Mouse (Mus musculus): ENCODE measurements around the gene Sgip1.

Sgip1 gene

DNA sequence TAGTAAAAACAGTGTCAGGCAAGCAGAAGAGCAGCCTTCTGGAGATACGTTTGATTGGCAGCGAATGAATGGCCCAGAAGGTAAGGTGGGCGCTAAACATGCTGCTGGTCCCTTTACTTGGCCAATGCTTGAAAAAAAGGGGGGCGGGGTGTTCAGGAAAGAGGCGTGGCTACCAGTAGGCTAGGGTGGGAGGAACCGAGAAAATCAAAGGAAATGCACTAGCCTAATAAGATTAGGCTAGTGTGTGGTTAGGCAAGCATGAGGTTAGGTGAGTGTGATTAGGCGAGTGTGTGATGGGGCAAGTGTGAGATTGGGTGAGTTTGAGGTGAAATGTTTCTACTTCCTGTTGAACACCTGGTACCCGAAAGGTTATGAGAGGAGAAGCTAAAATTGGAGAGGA is at the start of gene Sgip1:
TSS of gene Sgip1 (plus strand) at position 11 of the 400 bp plus-strand sequence.
- DNase-seq (ENCODE audit: low spot score in 2 of 2), result no peak

DNA sequence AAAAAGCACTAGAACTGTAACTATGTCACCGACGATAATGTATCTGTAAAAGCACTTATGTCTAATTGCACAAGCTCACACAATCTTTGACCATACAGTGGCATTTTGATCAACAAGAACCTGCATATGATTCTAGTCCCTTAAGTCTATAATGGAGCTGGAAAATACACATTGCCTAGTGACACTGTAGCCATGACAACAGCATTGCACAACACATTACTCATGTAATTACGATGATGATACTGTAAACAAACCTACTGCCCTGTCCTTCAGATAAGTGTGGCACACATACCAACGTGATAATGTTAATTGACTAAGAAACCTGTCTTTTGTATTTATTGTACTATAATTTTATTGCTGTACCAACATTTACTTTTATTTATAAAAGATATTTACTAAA is 49.7 kb upstream of the Sgip1 start:
- DNase-seq (ENCODE audit: low spot score in 2 of 2), result no peak

DNA sequence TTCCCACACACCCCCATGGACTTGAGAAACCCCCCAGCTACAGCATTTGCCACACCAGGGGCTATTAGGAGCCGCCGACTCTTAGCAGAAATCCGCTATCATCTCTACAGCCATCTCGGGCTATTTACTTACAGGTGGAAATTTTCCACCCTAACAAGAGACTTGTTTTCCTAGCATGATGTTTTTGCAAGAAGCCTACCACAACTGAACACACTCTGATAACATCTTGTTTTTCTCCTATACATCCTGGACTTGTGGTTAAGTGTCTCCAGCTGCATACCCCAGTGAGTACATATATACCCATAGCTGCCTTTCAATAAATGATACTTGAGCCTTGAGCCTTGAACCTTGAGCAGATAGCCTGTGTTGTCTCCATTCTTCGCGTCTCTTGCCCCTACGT is 43.1 kb upstream of the Sgip1 start:
- DNase-seq (ENCODE audit: low spot score in 2 of 2), result no peak

DNA sequence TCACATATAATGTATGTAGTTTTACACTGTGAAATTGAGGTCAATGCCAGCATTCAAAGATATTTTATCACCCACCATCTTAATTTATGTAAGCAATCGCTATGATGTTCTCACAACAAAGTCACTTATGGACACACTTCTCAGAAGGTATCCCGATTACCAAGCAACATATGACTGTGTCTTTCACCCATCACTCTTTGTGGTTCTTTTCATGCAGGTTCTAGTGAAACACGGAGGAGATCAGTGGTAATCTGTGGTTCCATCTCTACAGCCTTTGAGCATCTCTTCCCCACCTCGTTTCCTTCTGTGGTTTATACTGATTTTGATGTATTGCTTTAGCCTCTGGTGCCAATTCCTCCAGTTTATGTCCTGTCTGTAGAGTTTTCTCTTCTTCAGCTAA is 29.4 kb upstream of the Sgip1 start:
- no peak for DNase-seq (ENCODE audit: low spot score in 2 of 2)

DNA sequence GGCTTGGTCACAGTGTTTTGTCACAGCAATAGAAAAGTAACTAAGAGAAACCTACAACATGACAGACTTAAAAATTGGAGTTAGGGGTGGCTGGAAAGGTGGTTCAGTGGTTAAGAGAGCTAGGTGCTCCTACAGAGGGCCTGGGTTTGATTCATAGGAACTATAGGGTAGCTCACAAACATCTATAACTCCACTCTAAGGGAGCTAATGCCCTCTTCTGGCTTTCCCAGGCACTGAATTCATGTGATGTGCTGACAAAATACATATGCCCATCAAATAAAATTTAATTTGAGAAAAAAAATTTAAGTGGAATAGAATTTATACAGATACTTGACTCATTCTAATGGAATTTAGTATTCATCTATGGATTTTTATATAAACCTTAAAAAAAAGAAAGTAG is 25.6 kb upstream of the Sgip1 start:
- no peak for DNase-seq (ENCODE audit: low spot score in 2 of 2)

DNA sequence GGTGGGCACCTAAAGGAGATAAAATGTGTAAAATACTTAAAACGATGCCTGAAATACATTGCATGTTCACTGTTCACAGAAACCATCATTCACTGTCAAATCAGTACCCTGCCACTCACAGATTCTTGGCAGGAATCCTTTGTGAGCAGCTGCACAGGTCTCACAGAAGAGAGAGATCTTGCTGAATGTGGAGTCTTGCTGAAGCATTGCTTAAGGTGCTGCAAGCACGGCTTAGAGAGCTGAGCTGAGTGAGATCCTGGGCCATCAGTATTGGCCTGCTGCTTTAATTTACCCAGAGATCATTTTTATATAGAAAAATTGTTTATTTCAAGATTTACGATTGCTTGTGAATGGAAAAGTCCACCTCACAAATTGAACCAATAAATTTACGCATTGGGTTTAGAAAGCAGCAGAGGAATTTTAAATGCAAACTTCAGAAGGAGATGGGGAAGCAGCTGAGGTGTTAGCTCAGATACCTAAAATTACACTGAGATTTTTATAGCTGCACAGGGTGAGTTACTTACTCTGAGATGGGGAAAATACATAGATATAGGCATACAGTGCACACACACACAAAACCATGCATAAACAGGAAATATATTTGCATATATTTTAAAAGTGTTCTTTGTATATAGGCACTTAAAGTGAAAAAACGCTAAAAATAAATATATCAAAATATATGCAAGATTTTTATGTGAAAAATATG is 23.8 kb upstream of the Sgip1 start:
- DNase-seq (ENCODE audit: low spot score in 2 of 2), result no peak

DNA sequence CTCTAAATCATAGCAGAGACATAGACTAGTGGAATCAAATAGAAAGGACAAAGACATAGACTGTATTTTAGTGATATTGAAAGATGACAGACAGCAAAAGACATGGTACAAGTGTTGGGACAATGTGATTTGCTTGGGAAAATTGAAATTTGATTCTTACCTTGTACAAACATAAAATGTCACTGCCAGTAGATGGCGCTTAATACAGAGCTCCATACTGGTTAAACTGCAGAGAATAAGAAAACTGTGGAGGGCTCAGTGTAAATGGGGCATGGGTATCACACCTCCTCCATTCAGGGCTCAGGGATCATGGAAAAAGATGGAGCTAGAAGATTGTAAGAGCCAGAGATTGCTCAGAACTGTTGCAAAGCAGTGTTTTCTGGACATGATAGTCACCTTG is 21.6 kb upstream of the Sgip1 start:
- no peak for DNase-seq (ENCODE audit: low spot score in 2 of 2)

DNA sequence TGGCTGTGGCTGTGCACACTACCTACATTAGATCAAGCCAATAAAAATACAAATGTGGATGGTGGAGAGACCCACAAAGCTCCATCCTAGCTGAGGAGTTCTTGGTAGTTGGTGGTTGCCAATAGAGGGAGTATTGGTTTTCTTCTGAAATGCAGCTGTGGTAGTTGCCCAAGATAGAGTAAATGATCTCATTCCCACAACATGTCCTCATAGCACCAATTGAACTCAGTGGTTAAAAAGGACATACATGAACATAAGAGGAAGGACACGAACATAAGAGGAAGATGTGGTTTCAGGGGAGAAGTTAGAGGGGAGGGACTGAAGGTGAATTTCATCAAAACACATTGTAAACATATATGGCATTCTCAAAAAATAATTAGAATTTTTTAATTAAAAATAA is 21.1 kb upstream of the Sgip1 start:
- DNase-seq (ENCODE audit: low spot score in 2 of 2), result no peak

DNA sequence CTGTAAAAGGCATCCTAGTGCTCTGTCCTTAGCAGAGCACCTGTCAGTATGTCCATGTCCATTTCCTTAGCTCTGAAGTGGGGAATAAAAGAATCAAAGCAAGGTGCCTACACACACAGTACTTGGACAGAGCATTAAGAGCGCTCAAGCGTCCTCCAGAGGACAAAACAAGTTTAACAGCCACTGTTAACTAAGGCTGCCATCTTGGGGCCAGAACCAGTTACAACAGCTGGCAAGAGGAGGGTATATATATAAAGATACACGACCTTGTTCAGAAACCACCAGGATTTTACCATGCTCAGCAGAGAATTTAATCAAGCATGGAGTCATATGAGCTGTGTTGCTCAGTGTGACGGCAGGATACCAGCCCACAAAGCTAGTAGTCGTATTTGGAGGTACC is 16.7 kb upstream of the Sgip1 start:
- no peak for DNase-seq (ENCODE audit: low spot score in 2 of 2)

DNA sequence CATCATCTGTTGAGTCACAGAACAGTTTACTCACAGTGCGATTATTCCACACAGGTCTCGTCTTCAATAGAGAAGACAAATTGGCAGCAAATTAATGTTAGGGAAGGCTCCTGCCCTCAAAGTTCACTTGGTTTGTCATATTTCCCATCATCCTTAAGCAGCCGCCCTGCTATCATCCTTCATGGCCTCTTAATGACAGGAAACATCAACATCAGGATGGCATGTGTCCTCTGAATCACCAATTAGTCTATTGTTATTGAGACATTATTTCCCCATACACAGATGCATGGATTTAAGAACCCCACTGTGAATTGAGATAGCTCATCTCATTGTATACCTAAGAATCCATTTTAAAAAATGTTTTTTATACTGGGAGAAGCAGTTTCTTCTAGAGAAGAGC is 10.1 kb upstream of the Sgip1 start:
- DNase-seq (ENCODE audit: low spot score in 2 of 2), result no peak

DNA sequence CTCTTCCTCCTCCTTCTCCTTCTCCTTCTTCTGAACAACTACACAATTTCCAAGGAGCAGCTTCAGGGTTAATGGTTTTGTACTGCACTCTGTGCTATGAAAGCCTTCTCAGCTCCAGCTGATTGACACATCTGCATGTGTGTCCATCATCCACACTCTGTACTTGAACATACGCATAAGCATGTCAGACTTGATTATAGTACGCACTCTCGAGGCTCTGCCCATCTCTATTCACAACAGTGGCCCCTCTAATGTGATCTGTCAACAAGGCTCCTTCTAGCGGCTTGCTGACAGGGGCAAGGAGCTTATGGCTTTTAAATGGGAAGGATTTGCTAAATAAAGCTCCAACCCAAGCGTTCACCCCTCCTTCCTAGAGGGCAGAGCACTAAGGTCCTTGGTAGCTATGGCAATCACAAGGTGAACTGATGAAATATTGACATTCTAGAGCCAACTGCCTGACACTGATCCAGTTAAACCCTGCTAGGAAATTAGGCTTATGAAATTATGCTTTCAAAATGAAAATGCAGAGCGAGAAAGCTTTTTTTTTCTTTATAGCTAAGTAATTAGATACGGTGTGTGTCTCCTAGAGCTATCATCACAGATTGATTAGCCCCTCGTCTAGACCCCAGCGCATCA is 7.0 kb upstream of the Sgip1 start:
- DNase-seq (ENCODE audit: low spot score in 2 of 2), result no peak

DNA sequence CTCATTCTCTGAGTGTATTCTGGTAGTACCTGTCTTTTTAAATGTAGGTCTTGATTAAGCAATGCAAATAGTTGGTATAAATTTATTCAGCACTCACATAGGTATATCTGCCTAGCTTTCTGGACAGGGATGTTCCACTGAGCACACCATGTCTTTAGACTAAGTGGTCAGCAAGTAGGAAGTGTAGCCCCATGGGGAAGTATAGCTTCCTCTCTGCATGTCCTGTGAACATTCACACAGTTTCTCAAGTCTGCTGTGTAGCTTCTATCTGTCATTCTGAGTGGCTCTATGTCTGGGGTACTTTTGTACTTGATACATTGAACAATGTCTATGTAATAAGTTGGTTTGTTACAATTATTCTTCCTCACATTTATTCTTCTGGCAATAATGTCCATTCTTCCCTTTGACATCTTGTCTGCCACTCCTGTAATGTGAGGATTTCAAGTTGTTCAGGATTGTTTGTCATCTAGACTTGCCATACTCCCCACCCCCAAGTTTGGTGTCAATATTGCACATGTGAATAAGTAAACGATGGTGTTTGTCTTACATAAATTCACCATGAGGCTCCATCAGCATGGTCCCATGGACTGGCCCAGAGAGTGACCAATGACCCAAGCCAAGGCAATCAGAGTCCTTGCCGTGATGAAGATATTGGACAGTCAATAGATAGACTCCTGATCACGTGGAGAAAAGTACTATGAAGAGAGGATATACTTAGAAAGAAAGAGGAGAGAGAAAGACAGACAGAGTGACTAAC is 12.4 kb downstream of the Sgip1 start:
- DNase-seq (ENCODE audit: low spot score in 2 of 2), result no peak

DNA sequence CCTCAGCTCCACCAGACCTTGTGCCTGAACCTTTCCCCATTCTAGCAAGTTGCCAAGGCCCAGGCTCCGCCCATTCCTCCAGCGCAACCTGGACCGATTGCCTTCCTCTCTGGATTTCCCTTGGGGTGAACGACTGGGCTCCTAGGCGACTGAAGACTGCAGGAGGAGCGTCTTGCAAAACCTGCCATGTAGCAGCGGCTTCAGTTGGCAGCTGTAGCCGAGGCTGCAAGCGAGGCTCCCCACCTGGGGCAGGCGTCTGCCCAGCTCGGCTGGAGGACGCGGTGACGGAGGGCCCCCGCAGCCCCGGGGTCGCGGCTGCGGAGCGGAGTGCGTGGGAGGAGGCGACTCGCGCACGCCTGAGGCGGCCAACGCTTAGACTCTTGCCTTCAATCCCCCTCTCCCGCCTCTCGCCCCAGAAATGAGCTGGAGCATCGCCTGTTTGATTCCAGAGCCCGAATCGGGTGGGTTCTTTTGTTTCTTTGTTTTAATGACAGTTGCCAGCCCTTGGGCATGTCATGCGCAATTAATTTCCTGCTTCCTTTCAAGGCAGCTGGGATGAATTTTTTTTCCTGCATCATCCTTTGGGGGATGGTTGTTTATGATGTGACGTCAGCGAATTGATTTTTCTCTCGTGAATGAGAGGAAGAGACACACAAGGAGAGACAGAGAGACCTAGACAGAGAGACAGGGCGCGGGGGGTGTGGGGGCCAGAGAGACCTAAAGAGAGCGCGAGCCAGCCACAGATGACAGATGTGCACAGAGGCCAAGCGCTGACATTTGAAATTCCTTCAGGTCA is 18.2 kb downstream of the Sgip1 start:
- no peak for DNase-seq (ENCODE audit: low spot score in 2 of 2)

DNA sequence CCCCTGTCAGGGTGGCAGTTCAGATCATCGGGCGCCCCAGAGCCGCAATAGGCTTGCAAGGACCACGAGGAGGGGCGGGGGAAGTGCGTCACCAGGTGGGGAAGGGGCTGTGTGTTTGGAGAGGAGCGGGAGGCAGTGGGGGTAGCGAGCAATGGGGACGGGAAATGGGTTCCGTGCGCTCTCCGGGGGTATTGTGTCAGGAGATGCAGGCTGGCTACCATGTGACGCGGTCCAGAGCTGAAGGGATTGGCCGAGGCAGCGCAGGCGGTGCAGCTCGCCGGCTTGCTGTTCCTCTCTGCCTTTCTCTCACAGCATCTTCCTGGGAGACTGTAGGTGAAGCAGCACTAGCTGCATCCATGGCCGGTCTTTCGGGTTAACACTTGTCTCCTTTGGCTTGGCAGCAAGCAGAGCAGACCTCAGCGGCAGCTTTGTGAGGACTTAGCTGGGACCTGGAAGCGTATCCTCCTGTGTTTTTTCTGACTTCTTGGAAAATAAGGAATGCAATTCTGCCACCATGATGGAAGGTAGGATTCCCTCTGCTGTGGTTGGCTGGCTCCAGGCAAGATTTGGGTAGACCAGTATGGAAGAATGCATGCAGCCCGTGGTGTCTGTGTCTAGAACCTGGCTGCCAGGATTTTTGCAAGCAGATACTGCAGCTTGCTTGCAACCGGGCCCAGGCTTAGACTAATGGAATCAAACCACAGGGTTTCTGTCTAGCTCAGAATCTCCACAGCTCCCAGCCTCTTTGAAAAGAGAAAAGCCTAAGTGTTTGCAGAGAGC is 19.1 kb downstream of the Sgip1 start:
- no peak for DNase-seq (ENCODE audit: low spot score in 2 of 2)

DNA sequence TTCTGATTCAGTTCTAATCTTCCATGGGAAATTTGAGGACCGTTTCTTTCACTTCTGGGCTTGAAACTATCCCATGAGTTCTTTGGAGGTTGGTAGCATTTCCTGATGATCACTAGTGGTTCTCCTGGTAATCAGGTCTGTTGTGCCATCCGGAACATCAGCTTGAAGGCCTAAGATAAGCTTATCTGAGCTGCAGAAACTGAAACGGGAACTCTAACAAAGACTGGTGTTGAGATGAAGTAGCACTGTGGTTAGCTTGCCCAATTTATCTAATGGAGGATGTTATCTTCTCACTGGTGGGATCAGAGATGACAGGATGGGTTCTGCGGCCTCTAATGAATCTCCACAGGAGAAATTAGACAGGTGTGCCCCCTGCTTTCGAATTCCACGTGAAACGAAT is 21.0 kb downstream of the Sgip1 start:
- no peak for DNase-seq (ENCODE audit: low spot score in 2 of 2)

DNA sequence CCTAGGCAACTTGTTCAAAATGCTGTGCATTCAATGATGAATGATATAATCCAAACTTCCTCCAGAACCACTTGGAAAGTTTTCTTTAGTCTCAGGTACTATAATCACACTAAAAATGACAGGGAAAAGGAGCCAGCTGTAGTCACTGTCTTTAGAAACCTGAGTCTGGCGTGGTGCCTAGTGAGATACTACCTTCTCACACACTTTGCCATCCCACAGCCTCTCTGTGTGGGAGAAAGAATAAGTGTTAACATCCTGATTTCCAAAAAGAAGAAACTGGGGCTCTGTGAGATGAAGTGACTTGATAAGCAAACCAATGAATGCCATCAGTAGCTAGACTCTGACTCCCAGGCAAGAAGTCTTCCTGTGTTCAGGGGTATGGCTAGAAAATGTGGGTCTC is 28.0 kb downstream of the Sgip1 start:
- no peak for DNase-seq (ENCODE audit: low spot score in 2 of 2)

DNA sequence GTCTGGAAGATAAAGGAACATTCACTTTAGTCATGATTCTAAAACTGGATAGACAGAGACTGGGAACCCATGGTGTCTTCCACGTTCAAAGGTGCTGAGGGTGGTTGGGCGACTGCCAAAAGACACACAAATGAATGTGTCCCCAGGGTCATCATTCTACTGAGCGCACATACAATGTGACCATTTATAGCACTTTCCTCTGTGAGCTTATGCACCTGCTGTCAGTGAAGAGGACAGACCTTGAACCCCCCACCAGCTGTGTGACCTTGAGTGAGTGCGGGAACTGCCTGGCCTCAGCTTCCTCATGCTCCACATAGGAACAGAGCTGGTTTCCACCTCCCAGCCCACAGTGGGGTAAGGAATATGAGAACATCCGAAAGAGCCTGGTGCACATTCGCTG is 28.8 kb downstream of the Sgip1 start:
- DNase-seq (ENCODE audit: low spot score in 2 of 2), result no peak

DNA sequence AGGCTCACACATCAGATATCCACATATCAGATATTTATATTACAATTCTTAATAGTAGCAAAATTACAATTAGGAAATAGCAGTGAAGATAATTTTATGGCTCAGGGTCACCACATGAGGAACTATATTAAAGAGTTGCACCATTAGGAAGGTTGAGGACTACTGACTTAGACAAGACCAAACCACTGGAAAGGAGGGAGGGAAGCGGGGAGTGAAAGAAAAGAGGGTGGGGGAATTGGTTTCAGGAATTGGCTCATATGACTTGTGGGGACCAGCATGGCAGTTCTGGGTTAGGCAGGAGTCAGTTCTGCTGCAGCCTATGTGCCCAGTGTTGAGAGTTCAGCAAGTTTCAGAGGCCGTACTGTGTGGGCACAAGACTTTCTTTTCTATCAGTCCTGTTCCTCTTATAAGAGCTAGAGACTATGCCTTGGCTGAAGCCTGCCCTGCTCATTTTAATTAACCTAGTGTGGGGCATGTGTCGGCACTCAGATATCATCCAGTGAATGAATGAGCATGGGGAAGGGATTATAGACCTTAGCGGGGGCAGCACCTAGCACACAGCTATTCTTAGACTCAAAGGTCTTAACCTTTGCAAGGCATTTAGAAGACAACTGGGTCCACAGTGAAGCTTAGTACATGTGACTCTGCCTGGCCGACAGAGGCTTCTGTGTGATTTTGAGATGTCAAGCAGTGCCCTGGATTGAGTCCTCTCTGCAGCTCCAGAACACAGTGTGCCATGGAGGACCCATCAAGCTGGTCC is 30.7 kb downstream of the Sgip1 start:
- DNase-seq (ENCODE audit: low spot score in 2 of 2), result no peak

DNA sequence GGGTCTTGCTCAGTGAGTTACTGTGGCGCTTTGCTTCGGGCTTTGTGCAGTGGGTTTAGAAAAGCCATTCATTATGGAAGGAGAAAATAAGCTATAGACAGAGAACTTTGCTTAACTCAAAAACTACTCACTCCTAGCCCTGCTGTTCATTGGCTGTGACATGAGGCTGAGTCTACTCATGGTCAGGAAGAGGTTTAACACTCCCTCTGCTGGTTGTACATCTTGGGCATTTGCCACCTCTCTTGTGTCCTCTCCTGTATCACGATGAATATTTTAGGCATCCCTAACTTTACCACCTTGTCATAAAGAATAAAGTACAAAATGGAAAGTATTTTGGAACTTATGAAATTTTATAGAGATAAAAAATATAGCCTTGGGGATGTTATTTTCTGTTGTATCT is 32.1 kb downstream of the Sgip1 start:
- DNase-seq (ENCODE audit: low spot score in 2 of 2), result no peak

DNA sequence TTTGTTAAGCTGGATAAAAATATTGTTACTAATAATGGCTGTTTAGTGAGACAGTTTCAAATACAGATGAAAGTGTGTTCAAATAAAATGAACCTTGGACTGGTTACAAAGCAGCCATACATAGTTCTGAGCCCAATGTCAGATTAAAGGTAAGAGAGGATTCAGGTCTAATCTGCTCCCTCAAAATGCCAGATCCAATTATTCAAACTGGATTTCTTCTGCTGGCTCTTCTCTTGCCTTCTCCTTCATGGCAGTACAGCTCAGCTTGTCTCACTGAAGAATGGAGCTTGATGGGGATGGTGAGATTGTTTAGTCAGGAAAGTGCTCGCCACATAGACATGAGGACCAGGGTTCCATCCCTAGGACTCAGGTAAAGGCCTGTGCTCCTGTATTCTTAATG is 32.7 kb downstream of the Sgip1 start:
- DNase-seq (ENCODE audit: low spot score in 2 of 2), result no peak

DNA sequence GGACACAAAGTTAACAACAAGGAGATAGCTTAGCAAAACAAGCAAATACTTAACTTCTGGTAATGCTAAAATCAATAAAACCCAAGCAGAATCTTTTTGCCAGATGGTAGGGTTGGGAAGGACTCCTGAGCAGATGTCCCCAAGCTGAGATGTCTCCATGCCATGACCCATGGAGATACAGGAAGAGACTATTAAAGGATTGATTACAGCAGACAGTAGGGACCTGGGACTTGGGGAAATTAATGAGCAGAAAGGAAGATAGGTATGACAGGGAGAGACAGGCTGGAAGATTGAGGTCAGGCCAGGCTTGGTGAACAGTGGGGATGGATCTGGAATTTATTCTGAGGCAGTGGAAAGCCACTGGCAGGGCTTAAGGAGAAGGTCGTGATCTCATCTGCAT is 33.5 kb downstream of the Sgip1 start:
- no peak for DNase-seq (ENCODE audit: low spot score in 2 of 2)

All from spleen, postnatal 10 days (tissue).